Mouse (Mus musculus): ENCODE measurements around the gene Mapk1. TPM values are rescaled to one million over a fixed set of nuclear protein-coding genes. Genes with fewer than 3 reads are reported as not detected.

The Mapk1 gene
- polyA plus RNA-seq, 1 experiment from 2014 or later, result 88.6 TPM

DNA sequence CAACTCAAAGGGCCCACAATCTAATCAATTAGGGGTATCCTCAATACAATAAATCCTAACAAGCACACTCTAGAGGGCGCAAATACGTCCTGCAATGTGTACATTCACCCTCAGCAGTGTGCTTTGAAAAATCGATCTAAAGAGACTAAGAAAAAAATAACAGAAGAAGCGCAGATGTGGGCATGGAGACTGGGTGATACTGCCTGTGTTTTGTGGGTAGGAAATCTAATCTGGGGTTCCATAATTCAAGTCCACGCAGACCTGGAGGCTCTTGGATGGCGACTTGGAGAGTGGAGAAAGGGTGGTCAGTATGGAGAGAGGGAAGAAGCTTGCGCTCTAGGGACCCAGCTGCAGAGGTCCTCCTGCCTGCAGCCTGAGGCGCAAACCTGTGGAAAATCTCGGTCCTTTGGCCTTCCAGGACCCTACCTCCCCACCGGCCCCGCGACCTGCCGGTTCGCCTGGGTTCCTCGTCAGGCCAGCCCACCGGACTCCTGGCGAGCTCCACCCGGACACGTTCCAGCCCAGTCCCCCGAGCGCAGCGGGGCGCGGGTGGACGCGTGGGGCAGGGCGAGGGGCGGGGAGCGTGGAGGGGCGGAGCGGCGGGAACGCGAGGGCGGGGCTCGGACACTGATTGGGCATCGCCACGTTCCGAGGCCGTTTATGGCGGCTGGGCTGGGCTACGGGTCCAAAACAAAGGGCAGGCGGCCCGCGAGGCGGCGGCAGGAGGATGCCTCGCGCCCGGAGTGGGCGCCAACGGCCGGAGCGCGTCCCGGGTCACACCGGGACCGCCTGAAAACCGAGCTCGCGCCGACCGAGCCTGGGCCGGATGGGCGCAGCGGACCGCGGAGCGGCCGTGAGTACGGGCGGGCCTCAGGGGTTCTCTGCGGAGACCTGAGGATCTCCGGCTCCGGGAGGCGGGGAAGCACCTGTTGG lies 86.6 kb downstream of the Mapk1 start, which contains the start of gene Ypel1:
Gene Ypel1, plus strand, starts transcription at position 186 of the 933 bp plus-strand sequence.
- Histone ChIP-seq H3K9me3 (ENCODE audit: control insufficient read depth) (no peaks in the 10 kb centered on the region), H3K27ac (ENCODE audit: low read depth, low read length) (no peak within 1 kb of the TSS; the same call in 1 of the 2 replicates), H3K36me3 (ENCODE audit: control insufficient read depth, insufficient read depth) (no peaks in the 10 kb centered on the region), H3K27me3 (replicated peaks; ENCODE audit: control insufficient read depth, insufficient read depth, low read length) (no peaks in the 10 kb centered on the region), H3K4me1 (replicated peaks; ENCODE audit: control insufficient read depth, insufficient read depth, low read length) (0 out of 2 replicates have a peak, but pooled peaks cover 2% of the 10 kb centered on the region), H3K4me2 (replicated peaks; ENCODE audit: low read depth) (peak within 1 kb of the TSS; percentile 95), H3K4me3 (ENCODE audit: low read depth, low read length) (peak within 1 kb of the TSS; percentile 72), H3K9ac (ENCODE audit: low read depth, low read length) (peak within 1 kb of the TSS; percentile 60)
- TF ChIP-seq CTCF (IDR thresholded peaks at IDR 0.05; ENCODE audit: low read depth), result peak; percentile 67
- peak; percentile 89 for ATAC-seq
- under 1% methylated on average over 68 of the region's 76 CpGs for WGBS

DNA sequence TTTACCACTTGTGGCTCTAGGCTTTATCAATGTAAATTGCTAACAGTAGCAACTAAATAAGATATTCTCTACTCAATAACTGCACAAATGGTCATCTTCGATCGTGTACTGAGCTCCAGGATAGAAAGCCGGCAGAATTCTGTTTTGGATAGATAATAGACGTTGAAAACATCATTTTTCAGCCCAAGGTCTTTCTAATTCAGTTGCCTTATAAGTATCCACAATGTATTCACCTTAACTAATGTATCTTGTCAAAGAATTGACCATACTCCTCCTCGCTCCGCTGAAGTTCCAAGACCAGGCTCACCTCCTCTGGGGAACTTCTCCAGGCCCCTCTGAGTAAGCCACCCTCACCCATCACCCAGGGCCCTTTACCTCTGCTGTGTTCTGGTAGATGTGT lies 87.5 kb downstream of the Mapk1 start:
- H3K27ac ChIP-seq (ENCODE audit: low read depth, low read length), result no peak overlapping the region
- H3K9me3 ChIP-seq (ENCODE audit: control insufficient read depth), result 0 out of 2 replicates have a peak, but pooled peaks cover 2% of the 10 kb centered on the region
- no peaks in the 10 kb centered on the region for H3K36me3 ChIP-seq (ENCODE audit: control insufficient read depth, insufficient read depth)
- no peak for ATAC-seq
- no peak overlapping the region for H3K9ac ChIP-seq (ENCODE audit: low read depth, low read length)
- peak overlapping the region; percentile 95 for H3K4me2 ChIP-seq (replicated peaks; ENCODE audit: low read depth)
- no peaks in the 10 kb centered on the region for H3K27me3 ChIP-seq (replicated peaks; ENCODE audit: control insufficient read depth, insufficient read depth, low read length)
- H3K4me1 ChIP-seq (replicated peaks; ENCODE audit: control insufficient read depth, insufficient read depth, low read length), result 0 out of 2 replicates have a peak, but pooled peaks cover 2% of the 10 kb centered on the region
- WGBS, result 40% methylated on average over 6 of the region's 6 CpGs
- peak overlapping the region; percentile 72 for H3K4me3 ChIP-seq (ENCODE audit: low read depth, low read length)
- TF ChIP-seq CTCF (IDR thresholded peaks at IDR 0.05; ENCODE audit: low read depth), result no peak

DNA sequence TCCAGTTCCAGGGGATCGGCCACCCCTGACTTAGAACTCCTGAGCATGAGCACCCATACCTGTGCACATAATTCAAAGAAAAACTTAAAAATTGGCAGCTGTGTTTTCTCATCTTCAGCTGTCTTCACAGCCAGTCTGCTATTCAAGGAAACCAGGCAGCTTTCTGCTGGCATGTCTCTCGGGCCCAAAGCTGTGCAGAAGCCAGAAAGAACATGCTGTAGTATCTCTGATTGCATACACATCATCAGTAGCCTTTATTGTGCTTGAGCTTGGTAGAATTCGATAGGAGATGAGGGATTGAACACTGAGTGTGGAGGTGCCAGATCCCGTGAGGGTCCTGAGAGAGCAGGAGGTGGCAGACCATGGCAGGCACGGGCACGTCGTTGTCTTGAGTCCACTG lies 89.8 kb downstream of the Mapk1 start:
- no peak overlapping the region for H3K4me2 ChIP-seq (replicated peaks; ENCODE audit: low read depth)
- H3K27ac ChIP-seq (ENCODE audit: low read depth, low read length), result no peak overlapping the region
- 0 out of 2 replicates have a peak, but pooled peaks cover 6% of the 10 kb centered on the region for H3K9me3 ChIP-seq (ENCODE audit: control insufficient read depth)
- ATAC-seq, result no peak
- no peak overlapping the region for H3K9ac ChIP-seq (ENCODE audit: low read depth, low read length)
- 0 out of 2 replicates have a peak, but pooled peaks cover 2% of the 10 kb centered on the region for H3K4me1 ChIP-seq (replicated peaks; ENCODE audit: control insufficient read depth, insufficient read depth, low read length)
- no peak overlapping the region for H3K4me3 ChIP-seq (ENCODE audit: low read depth, low read length)
- no peak for TF ChIP-seq CTCF (IDR thresholded peaks at IDR 0.05; ENCODE audit: low read depth)
- 90% methylated on average over 7 of the region's 7 CpGs for WGBS
- no peaks in the 10 kb centered on the region for H3K36me3 ChIP-seq (ENCODE audit: control insufficient read depth, insufficient read depth)
- no peaks in the 10 kb centered on the region for H3K27me3 ChIP-seq (replicated peaks; ENCODE audit: control insufficient read depth, insufficient read depth, low read length)

DNA sequence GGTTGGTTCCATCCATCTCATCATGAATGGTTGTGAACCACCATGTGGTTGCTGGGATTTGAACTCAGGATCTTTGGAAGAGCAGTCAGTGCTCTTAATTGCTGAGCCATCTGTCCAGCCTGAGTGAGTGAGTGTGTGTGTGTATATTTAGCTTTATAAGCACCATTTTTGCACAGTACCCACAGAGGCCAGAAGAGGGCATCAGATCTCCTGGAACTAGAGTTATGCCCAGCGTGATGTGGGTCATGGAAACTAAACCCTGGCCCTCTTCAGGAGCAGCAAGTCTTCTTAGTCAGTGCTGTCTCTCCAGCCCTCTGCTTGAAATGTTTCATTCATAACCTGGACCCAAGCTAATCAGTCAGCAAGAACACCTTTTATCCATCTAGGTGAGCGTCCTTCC lies 93.1 kb downstream of the Mapk1 start:
- no peak overlapping the region for H3K27ac ChIP-seq (ENCODE audit: low read depth, low read length)
- H3K4me1 ChIP-seq (replicated peaks; ENCODE audit: control insufficient read depth, insufficient read depth, low read length), result no peaks in the 10 kb centered on the region
- peak; percentile 31 for TF ChIP-seq CTCF (IDR thresholded peaks at IDR 0.05; ENCODE audit: low read depth)
- 0 out of 2 replicates have a peak, but pooled peaks cover 6% of the 10 kb centered on the region for H3K9me3 ChIP-seq (ENCODE audit: control insufficient read depth)
- no peak for ATAC-seq
- no peak overlapping the region for H3K9ac ChIP-seq (ENCODE audit: low read depth, low read length)
- no peak overlapping the region for H3K4me2 ChIP-seq (replicated peaks; ENCODE audit: low read depth)
- H3K27me3 ChIP-seq (replicated peaks; ENCODE audit: control insufficient read depth, insufficient read depth, low read length), result no peaks in the 10 kb centered on the region
- H3K36me3 ChIP-seq (ENCODE audit: control insufficient read depth, insufficient read depth), result no peaks in the 10 kb centered on the region
- WGBS, result 97% methylated on average over 2 of the region's 2 CpGs
- H3K4me3 ChIP-seq (ENCODE audit: low read depth, low read length), result no peak overlapping the region

DNA sequence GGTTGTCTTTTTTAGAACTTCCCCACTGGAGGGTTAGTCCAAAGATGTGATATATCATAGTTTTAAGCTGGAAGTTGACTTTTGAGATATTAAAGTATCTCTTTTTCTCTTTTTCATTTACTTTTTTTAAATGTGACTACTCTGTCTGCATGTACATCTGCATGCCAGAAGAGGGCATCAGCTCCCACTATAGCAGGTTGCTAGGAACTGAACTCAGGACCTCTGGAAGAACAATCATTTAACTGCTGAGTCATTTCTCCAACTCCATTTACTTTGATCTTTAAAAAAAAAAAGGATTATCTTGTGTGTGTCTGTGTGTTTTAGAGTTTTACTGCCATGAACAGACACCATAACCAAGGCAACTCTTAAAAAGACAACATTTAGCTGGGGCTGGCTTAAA lies 93.7 kb downstream of the Mapk1 start:
- H3K4me1 ChIP-seq (replicated peaks; ENCODE audit: control insufficient read depth, insufficient read depth, low read length), result no peaks in the 10 kb centered on the region
- H3K36me3 ChIP-seq (ENCODE audit: control insufficient read depth, insufficient read depth), result no peaks in the 10 kb centered on the region
- H3K9ac ChIP-seq (ENCODE audit: low read depth, low read length), result no peak overlapping the region
- H3K27ac ChIP-seq (ENCODE audit: low read depth, low read length), result no peak overlapping the region
- ATAC-seq, result no peak
- no peaks in the 10 kb centered on the region for H3K27me3 ChIP-seq (replicated peaks; ENCODE audit: control insufficient read depth, insufficient read depth, low read length)
- no peak overlapping the region for H3K4me2 ChIP-seq (replicated peaks; ENCODE audit: low read depth)
- no peak for TF ChIP-seq CTCF (IDR thresholded peaks at IDR 0.05; ENCODE audit: low read depth)
- no peak overlapping the region for H3K4me3 ChIP-seq (ENCODE audit: low read depth, low read length)
- 0 out of 2 replicates have a peak, but pooled peaks cover 6% of the 10 kb centered on the region for H3K9me3 ChIP-seq (ENCODE audit: control insufficient read depth)

DNA sequence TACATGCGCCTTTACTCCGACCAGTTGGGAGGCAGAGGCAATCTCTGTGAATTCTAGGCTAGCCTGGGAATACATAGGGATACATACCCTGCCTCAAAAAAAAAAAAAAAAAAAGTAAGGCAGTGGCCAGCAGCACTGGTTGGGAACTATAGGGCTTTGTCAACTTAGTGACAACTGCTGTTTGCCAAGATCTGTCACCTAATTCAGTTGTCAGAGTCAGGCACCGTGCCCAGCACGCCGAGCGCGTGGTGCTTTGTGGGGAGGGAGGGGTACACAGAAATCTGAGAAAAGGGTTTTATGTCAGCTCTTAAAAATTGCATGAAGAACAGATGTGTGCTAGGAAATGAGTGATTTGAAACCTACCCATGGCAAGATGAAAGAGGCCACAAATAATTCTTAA lies 94.9 kb downstream of the Mapk1 start:
- no peak overlapping the region for H3K4me2 ChIP-seq (replicated peaks; ENCODE audit: low read depth)
- H3K27ac ChIP-seq (ENCODE audit: low read depth, low read length), result no peak overlapping the region
- no peak overlapping the region for H3K9ac ChIP-seq (ENCODE audit: low read depth, low read length)
- H3K27me3 ChIP-seq (replicated peaks; ENCODE audit: control insufficient read depth, insufficient read depth, low read length), result no peaks in the 10 kb centered on the region
- WGBS, result 91% methylated on average over 7 of the region's 7 CpGs
- H3K4me1 ChIP-seq (replicated peaks; ENCODE audit: control insufficient read depth, insufficient read depth, low read length), result no peaks in the 10 kb centered on the region
- no peak for TF ChIP-seq CTCF (IDR thresholded peaks at IDR 0.05; ENCODE audit: low read depth)
- H3K9me3 ChIP-seq (ENCODE audit: control insufficient read depth), result 0 out of 2 replicates have a peak, but pooled peaks cover 6% of the 10 kb centered on the region
- no peaks in the 10 kb centered on the region for H3K36me3 ChIP-seq (ENCODE audit: control insufficient read depth, insufficient read depth)
- no peak overlapping the region for H3K4me3 ChIP-seq (ENCODE audit: low read depth, low read length)
- no peak for ATAC-seq

Data from intestine, postnatal 0 days (tissue).